Mouse (Mus musculus) macrophage (primary cell): ENCODE measurements around the gene Tfap2d. TPM values are rescaled to one million over a fixed set of nuclear protein-coding genes. Genes with fewer than 3 reads are reported as not detected.

Experiments
- polyA plus RNA-seq: library from polyadenylated mRNA; stranded (reverse); fragments of 250-400 nt; gene quantifications from 3 replicates; pipeline ENCODE4 v1.2.4, GENCODE M21; 2018; ENCODE audit warnings: inconsistent platforms

Gene Tfap2d
- polyA plus RNA-seq, 1 experiment from 2014 or later = not detected

Other genes with a start within 250 kb of the Tfap2d start
- gene Tfap2b, start 105.9 kb downstream of the Tfap2d start, polyA plus RNA-seq = not detected in 3 replicates